Mouse (Mus musculus) C3H10T1/2 (cell line): ENCODE measurements around the gene Gm5142. TPM values are rescaled to one million over a fixed set of nuclear protein-coding genes. Genes with fewer than 3 reads are reported as not detected.

Source experiments
- polyA plus RNA-seq, 2 experiments: library from polyadenylated mRNA; unstranded; fragments of >200 nt; fragmentation: generic; extraction: Trizol; gene quantifications; one replicate each; pipeline ENCODE4 v1.2.1; 2012; ENCODE audit warnings: missing spikeins in 2 of 2

The Gm5142 gene
- not detected for polyA plus RNA-seq

GRCm38 (mm10) chr14:59178649-59179048, at the start of gene Gm5142:
TSS of gene Gm5142 (minus strand) at chr14:59178749.

GRCm38 (mm10) chr14:59200711-59201603, 22.4 kb upstream of the Gm5142 start, which contains the start of gene Rcbtb1:
TSS of gene Rcbtb1 (plus strand) at chr14:59201209.

GRCm38 (mm10) chr14:59142793-59143192, 35.8 kb downstream of the Gm5142 start, which contains the start of gene 1700129C05Rik:
TSS of gene 1700129C05Rik (minus strand) at chr14:59142893.

Other genes starting within 250 kb of the Gm5142 start
- not detected for gene 1700129C05Rik, start 35.9 kb downstream of the Gm5142 start, polyA plus RNA-seq
- 1 to 10 TPM; 1.8 to 8.4 TPM for gene Rcbtb1, start 22.5 kb upstream of the Gm5142 start, polyA plus RNA-seq
- under 1 TPM in 1 of 2 experiments, not detected in 1; 0.08 TPM for gene Gm6904, start 81.5 kb upstream of the Gm5142 start, polyA plus RNA-seq
- not detected for gene Phf11a, start 118.8 kb upstream of the Gm5142 start, polyA plus RNA-seq
- gene Phf11b, start 162.6 kb upstream of the Gm5142 start, polyA plus RNA-seq = 1 to 10 TPM in 1 of 2 experiments, under 1 TPM in 1; 0.02 to 3.7 TPM
- 1 to 10 TPM in 1 of 2 experiments, under 1 TPM in 1; 0.21 to 9.3 TPM for gene Phf11d, start 186.7 kb upstream of the Gm5142 start, polyA plus RNA-seq
- gene Phf11c, start 216.6 kb upstream of the Gm5142 start, polyA plus RNA-seq = under 1 TPM; 0.05 to 0.28 TPM